ENCODE assay signal across 28 mouse cellular contexts in the genomic region with DNA sequence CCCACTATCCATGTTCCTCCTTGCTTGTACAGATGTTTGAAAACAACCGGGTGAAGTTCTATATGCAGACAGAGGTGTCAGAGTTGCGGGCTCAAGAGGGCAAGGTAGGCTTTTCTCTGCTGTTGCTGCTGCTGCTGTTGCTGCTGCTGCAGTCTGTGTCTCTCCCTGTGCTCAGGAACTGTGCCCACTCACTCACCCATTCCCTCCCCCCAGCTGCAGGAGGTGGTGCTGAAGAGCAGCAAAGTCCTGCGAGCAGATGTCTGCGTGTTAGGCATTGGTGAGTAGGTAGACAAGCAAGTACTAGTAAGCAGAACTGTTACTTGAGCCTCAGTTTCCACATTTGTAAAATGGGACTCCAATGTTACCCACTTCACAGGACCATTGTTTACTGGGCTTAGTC. TPM values are rescaled to one million over a fixed set of nuclear protein-coding genes. Genes with fewer than 3 reads are reported as not detected.
"Had no signal": no experiment of that assay in that cellular context is flagged by ENCODE, and none has a peak within 500 bp of the region (broad histone marks: within the 10 kb centered on the region; RNA-seq: fewer than 3 reads in every experiment).

No protein-coding gene starts in this region.

- H3K27ac ChIP-seq: gastrocnemius, adult 2 months; heart, embryonic 13.5 days; heart, embryonic 15.5 days; hindbrain, embryonic 10.5 days; hindbrain, embryonic 12.5 days; hindbrain, embryonic 14.5 days; intestine, embryonic 15.5 days; layer of hippocampus, adult 2 months; limb, embryonic 10.5 days; limb, embryonic 12.5 days; liver, embryonic 13.5 days; liver, embryonic 15.5 days had no signal

- DNase-seq: gastrocnemius, adult 2 months; gastrocnemius, postnatal 10 days; gastrocnemius, postnatal 25 days; heart, adult 18-20 months; heart, postnatal 14 days; heart, postnatal 4 days; kidney, adult 18-20 months; kidney, adult 8-10 months; kidney, postnatal 10 days; kidney, postnatal 25 days; kidney, postnatal 4 days; liver; liver, embryonic 13.5 days had no signal

- ATAC-seq: hindbrain, embryonic 16.5 days; inflammation-experienced regulatory T-cells, adult 6 months; intestine, embryonic 15.5 days; intestine, postnatal 0 days had no signal

- H3K4me3 ChIP-seq: gastrocnemius, adult 2 months; heart, embryonic 13.5 days; heart, embryonic 15.5 days; hindbrain, embryonic 10.5 days; hindbrain, embryonic 12.5 days; intestine, embryonic 15.5 days; layer of hippocampus, adult 2 months; limb, embryonic 10.5 days; limb, embryonic 12.5 days; liver, embryonic 13.5 days; liver, embryonic 15.5 days had no signal

RNA-seq across cellular contexts. Expression of gene Aifm3, which starts 13.3 kb away (rescaled TPM):
- total RNA-seq: granulocyte monocyte progenitor cell, adult 5-6 weeks had no signal

RNA-seq across cellular contexts. Expression of gene Lrrc74b, which starts 58.4 kb away (rescaled TPM):
- total RNA-seq: granulocyte monocyte progenitor cell, adult 5-6 weeks; heart, adult 18-20 months; heart, adult 8-10 months; heart, postnatal 4 days had no signal
